Mouse (Mus musculus) liver, postnatal 0 days (tissue): Measurements from ENCODE around the gene Phrf1. TPM values are rescaled to one million over a fixed set of nuclear protein-coding genes. Genes with fewer than 3 reads are reported as not detected.

ENCODE experiments used
- ATAC-seq: fragments of 200-750 bp; cut with Nextera tagmentation; 2 replicates; pipeline ENCODE4 v1.8.0; 2017; ENCODE audit warnings: mild to moderate bottlenecking, moderate library complexity
- DNase-seq: peaks from one replicate; pipeline ENCODE4 v3.0.0-alpha.2; 2016
- H3K27ac ChIP-seq: fragments of 300-500 bp; sonication (generic); 2 replicates; pipeline ENCODE4 v1.5.1; 2014; ENCODE audit warnings: antibody characterized with exemption, moderate library complexity, mild to moderate bottlenecking, low read depth
- H3K27me3 ChIP-seq: fragments of 300-500 bp; sonication (generic); 2 replicates; pipeline ENCODE4 v1.6.1; 2014; ENCODE audit warnings: low read length, control low read depth, mixed read lengths; ENCODE audit not compliant: insufficient read depth
- H3K36me3 ChIP-seq: fragments of 300-500 bp; sonication (generic); replicated peaks from 2 replicates; pipeline ENCODE4 v1.6.1; 2014; ENCODE audit warnings: mild to moderate bottlenecking, control low read depth, low read length, moderate library complexity, mixed read lengths; ENCODE audit not compliant: insufficient read depth
- H3K4me1 ChIP-seq: fragments of 300-500 bp; sonication (generic); 2 replicates; pipeline ENCODE4 v1.6.1; 2014; ENCODE audit warnings: antibody characterized with exemption, mild to moderate bottlenecking, control low read depth; ENCODE audit not compliant: insufficient read depth
- H3K4me2 ChIP-seq: fragments of 300-500 bp; sonication (generic); 2 replicates; pipeline ENCODE4 v1.6.1; 2014; ENCODE audit warnings: low read depth, mild to moderate bottlenecking, low read length, moderate library complexity, mixed read lengths
- H3K4me3 ChIP-seq: fragments of 300-500 bp; sonication (generic); 2 replicates; pipeline ENCODE4 v1.5.1; 2014; ENCODE audit warnings: low read depth, low read length
- H3K9ac ChIP-seq: fragments of 300-500 bp; sonication (generic); replicated peaks from 2 replicates; pipeline ENCODE4 v1.6.1; 2014; ENCODE audit warnings: mild to moderate bottlenecking, moderate library complexity
- H3K9me3 ChIP-seq: fragments of 300-500 bp; sonication (generic); 2 replicates; pipeline ENCODE4 v1.6.1; 2016; ENCODE audit warnings: mild to moderate bottlenecking, control low read depth, low read length, mixed read lengths
- CTCF ChIP-seq: sonication (generic); IDR thresholded peaks from 2 replicates; pipeline ENCODE4 v1.5.1; 2016; ENCODE audit warnings: antibody characterized with exemption, low read depth
- EP300 ChIP-seq: IDR thresholded peaks from 2 replicates; pipeline ENCODE4 v1.6.1; 2016; ENCODE audit warnings: antibody characterized with exemption, low read depth, mild to moderate bottlenecking
- WGBS: fragments of 180-500 bp; shearing (Covaris S2); extraction: QIAGEN DNeasy Blood & Tissue Kit; methylation state at CpG from one replicate; pipeline ENCODE4 v1.1.7; 2014; ENCODE audit not compliant: insufficient replicate concordance; 5-methylcytosine and 5-hydroxymethylcytosine counted together
- polyA plus RNA-seq: library from polyadenylated mRNA; unstranded; fragments of >200 nt; fragmentation: Nextera tagmentation; extraction: Ambion mirVana; gene quantifications from 2 replicates; pipeline ENCODE4 v1.2.1, GENCODE M21; 2015

Gene Phrf1
- polyA plus RNA-seq, 1 experiment from 2014 or later, result 14.3 TPM

DNA sequence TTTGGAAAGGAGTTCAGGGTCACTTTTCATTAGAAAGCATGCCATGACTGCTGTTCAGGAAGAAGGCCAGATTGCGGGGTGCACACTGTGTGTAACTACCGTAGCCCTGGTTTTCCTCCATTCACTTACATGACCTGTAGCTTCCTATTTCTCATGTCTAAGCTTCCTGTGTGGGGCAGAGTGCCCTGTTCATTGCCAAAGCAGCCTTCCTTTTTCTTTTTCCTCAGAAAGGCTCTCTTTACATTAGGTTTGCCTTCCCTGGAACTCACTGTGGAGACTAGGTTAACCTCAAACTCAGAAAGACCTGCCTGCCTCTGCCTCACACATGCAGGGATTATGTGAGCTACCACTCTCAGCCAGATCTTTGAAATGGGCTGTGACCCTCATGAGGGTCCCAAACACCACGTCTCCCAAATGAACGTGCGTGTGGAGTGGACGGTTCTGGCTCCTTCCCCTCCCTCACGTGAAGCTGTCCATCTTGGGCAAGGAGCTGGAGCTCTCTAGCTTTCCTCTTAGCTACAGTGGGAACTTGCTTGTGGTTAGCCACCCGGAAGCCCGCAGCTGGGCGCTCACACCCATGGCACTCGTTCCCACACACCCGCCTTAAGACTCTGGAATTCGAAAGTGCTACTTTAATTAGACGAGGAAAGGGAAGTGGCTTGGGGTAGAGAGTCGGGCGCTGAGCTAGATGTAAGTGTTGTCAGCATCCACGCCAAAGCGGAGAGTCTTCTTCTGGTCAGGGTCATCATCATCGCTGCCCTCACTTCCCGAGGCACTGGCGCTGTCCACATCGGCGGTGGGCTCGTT is 40.1 kb downstream of the Phrf1 start:
- peak overlapping the region; percentile 80 for H3K27ac ChIP-seq
- peak overlapping the region; percentile 26 for H3K4me3 ChIP-seq
- peak overlapping the region; percentile 34; the same call in 1 of the 2 replicates for H3K9ac ChIP-seq
- no peaks in the 10 kb centered on the region for H3K9me3 ChIP-seq
- H3K4me1 ChIP-seq, result peaks cover 29% of the 10 kb centered on the region
- TF ChIP-seq CTCF (no peak), EP300 (no peak)
- WGBS, result 30% methylated on average over 24 of the region's 24 CpGs
- DNase-seq (peak; percentile 39), ATAC-seq (no peak)
- H3K36me3 ChIP-seq, result peaks cover 11% of the 10 kb centered on the region
- H3K27me3 ChIP-seq, result peaks cover 6% of the 10 kb centered on the region; the same call in 1 of the 2 replicates
- H3K4me2 ChIP-seq, result peak overlapping the region; percentile 63

DNA sequence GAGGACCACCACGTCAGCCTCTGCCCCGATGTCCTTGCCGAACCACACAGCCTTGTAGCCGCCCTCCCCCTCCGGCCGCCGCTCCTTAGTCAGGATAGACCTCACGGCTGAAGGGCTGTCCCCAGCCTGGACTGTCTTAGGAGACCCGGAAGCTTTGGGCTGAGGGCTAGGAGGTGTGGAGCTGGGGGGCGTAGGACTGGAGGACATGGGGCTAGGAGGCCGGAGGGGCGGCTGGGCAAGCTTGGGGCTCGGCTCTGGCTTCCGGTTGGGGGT is 40.6 kb downstream of the Phrf1 start:
- peaks cover 6% of the 10 kb centered on the region; the same call in 1 of the 2 replicates for H3K27me3 ChIP-seq
- H3K36me3 ChIP-seq, result peaks cover 6% of the 10 kb centered on the region
- peak overlapping the region; percentile 63 for H3K4me2 ChIP-seq
- no peak for ATAC-seq
- no peaks in the 10 kb centered on the region for H3K9me3 ChIP-seq
- H3K27ac ChIP-seq, result peak overlapping the region; percentile 80
- H3K9ac ChIP-seq, result peak overlapping the region; percentile 34; the same call in 1 of the 2 replicates
- 55% methylated on average over 14 of the region's 14 CpGs for WGBS
- peak overlapping the region; percentile 26 for H3K4me3 ChIP-seq
- no peak for DNase-seq
- TF ChIP-seq EP300, result no peak
- TF ChIP-seq CTCF, result no peak
- H3K4me1 ChIP-seq, result peaks cover 25% of the 10 kb centered on the region

DNA sequence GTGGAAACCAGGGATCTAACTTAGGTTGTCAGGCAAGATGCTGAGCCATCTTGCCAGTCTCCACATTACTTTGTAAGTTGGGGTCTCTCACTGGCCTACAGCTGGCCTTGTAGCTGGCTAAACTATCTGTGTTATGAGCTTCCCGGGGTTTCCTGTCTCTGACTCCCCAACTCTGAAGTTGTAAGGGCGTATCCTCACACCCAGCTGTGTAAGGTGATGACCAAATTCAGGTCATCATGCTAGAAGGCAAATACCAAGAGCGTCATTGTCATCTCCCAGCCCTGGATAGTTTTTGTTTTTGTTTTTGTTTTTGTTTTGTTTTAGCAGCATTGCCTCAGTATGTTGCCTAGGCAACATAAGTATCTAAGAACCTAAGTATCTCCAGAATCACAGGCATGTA is 42.0 kb downstream of the Phrf1 start:
- 71% methylated on average over 3 of the region's 3 CpGs for WGBS
- DNase-seq (no peak), ATAC-seq (no peak)
- Histone ChIP-seq H3K4me2 (no peak overlapping the region), H3K27me3 (peaks cover 6% of the 10 kb centered on the region; the same call in 1 of the 2 replicates), H3K9ac (no peak overlapping the region), H3K27ac (no peak overlapping the region), H3K36me3 (no peaks in the 10 kb centered on the region), H3K4me3 (no peak overlapping the region), H3K9me3 (no peaks in the 10 kb centered on the region), H3K4me1 (peaks cover 11% of the 10 kb centered on the region)
- TF ChIP-seq EP300 (no peak), CTCF (no peak)

DNA sequence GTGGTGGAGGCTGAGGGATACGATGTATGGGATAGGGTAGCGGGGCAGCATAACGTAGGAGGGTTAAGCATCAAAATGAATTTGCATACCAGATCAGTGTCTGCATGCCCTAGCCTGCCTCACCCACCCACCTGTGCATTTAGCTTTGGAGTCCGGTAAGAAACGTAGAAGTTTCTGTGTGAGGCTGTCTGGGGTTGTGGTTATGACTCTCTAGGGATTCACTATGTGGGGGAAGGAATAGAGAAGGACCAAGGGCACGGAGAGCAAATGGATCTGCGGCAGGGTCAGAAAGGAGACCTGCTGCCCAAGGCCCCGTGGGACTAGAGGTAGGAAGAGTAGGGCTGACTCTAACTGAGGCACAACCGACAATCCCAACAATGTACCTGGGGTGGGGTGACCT is 46.8 kb downstream of the Phrf1 start:
- Histone ChIP-seq H3K4me3 (no peak overlapping the region), H3K27me3 (peaks cover 20% of the 10 kb centered on the region), H3K27ac (no peak overlapping the region), H3K36me3 (no peaks in the 10 kb centered on the region), H3K4me1 (peaks cover 8% of the 10 kb centered on the region; the same call in 1 of the 2 replicates), H3K9me3 (no peaks in the 10 kb centered on the region), H3K9ac (no peak overlapping the region), H3K4me2 (no peak overlapping the region)
- TF ChIP-seq EP300 (no peak), CTCF (no peak)
- DNase-seq, result no peak
- 83% methylated on average over 9 of the region's 9 CpGs for WGBS
- no peak for ATAC-seq

DNA sequence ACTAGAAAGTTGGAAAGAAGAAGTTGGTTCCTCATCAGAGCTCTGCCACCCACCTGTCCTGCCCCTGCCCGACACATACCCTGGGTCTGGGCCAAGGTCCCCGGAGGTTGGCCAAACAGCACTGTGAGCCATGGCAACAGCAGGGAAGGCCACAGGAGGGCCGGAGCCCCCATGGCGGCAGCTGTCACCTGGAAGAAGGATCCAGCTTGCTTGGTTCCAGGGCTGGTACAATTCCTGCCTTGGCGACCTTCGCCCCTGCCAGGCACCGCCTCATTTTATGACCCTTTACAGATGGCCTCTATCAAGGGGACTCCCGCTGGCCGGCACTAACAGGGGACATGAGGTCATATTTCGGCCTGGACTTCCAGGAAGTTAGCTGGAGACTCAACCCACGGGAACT is 48.0 kb downstream of the Phrf1 start, which contains the start of gene Cdhr5:
Gene Cdhr5, minus strand, starts transcription at position 241 of the 400 bp plus-strand sequence.
- no peak within 1 kb of the TSS for H3K9ac ChIP-seq
- DNase-seq, result no peak
- no peaks in the 10 kb centered on the region for H3K9me3 ChIP-seq
- no peak within 1 kb of the TSS for H3K4me2 ChIP-seq
- no peak within 1 kb of the TSS for H3K4me3 ChIP-seq
- peak; percentile 19; the same call in 1 of the 2 replicates for ATAC-seq
- H3K27ac ChIP-seq, result no peak within 1 kb of the TSS
- H3K36me3 ChIP-seq, result no peaks in the 10 kb centered on the region
- WGBS, result 74% methylated on average over 11 of the region's 11 CpGs
- peaks cover 8% of the 10 kb centered on the region; the same call in 1 of the 2 replicates for H3K4me1 ChIP-seq
- no peak for TF ChIP-seq CTCF
- no peak for TF ChIP-seq EP300
- H3K27me3 ChIP-seq, result peaks cover 20% of the 10 kb centered on the region

DNA sequence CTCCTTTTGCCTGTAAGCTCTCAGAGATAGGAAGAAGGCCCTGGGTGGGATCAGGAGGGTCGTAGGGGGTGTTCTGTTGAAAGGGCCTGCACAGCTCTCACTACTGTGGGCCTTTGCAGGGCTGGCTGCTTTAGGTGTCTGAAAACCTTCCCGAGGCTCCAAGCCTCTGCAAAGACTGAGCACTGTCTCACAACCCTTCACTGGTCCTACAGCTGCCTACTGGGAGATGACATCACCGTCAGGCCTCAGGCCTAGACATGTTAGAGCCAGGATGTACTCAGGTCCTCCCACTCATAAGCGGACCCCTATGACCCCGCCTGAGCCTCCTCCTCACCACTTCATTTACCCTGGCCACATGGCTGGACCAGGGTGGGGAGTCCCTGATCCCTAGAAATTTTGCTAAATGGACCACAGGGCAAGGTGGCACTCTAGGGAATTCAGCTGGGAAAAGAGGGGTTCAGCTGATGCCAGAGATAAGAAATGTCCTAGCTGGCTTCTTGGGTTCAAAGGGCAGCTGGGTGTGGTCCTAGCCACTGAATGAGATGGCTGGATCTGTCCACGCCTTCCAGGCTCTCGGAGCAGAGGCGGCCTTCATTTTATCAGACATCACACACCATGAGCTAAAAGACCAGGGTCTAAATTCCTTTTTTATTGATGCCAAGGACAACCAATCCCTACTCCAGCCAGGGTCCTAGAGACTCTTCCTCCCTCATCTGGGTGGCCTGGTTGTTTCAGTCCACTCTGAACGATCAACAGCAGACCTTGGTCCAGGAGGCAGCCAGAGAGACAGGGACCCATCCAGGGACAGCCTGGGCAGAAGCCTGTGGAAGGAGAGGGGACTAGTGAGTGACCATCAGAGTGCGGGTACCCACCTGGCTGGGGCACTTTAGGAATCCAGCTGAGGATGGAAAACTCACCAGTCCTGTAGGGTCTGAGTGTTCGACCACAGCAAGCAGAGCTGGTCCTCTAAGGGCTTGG is 49.4 kb downstream of the Phrf1 start:
- peaks cover 20% of the 10 kb centered on the region for H3K27me3 ChIP-seq
- H3K9me3 ChIP-seq, result no peaks in the 10 kb centered on the region
- no peak for TF ChIP-seq CTCF
- no peak for TF ChIP-seq EP300
- no peak overlapping the region for H3K27ac ChIP-seq
- H3K4me3 ChIP-seq, result no peak overlapping the region
- DNase-seq, result no peak
- 79% methylated on average over 11 of the region's 11 CpGs for WGBS
- H3K36me3 ChIP-seq, result no peaks in the 10 kb centered on the region
- ATAC-seq, result 0 out of 2 replicates have a peak, but pooled peaks have one; percentile 5
- no peak overlapping the region for H3K4me2 ChIP-seq
- H3K9ac ChIP-seq, result no peak overlapping the region
- peaks cover 8% of the 10 kb centered on the region; the same call in 1 of the 2 replicates for H3K4me1 ChIP-seq
